Mouse (Mus musculus) yolk sac, embryonic 10.5 days (tissue): ENCODE measurements at regions not wholly inside any gene's neighbourhood (a gene's known extent, or its start where the extent isn't known, plus 50 kb on each side); places are given as distances from the start of the nearest gene placed in this dataset.

Source experiments
- DNase-seq: peaks from one replicate; pipeline ENCODE4 v3.0.0-alpha.2; 2017; ENCODE audit warnings: low spot score

DNA sequence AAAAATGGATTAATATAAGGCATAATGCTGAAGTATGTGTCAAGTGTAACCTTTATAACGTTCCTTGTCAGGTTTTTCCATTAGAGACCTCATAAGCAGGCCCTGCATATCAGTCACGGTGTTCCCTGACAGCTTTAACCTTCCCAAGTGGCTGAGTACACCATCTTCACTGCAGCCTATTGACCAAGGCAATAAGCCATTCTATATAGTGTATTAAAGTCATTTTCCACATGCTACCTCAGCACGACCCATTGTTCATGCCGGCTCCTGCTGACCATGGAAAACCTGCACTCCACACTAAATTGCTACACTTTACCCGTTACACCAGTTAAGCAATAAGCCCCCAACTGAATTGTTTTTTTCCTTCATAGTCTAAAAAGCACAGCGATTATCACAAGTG, 883.0 kb upstream of the Arrdc3 start:
- no peak for DNase-seq

DNA sequence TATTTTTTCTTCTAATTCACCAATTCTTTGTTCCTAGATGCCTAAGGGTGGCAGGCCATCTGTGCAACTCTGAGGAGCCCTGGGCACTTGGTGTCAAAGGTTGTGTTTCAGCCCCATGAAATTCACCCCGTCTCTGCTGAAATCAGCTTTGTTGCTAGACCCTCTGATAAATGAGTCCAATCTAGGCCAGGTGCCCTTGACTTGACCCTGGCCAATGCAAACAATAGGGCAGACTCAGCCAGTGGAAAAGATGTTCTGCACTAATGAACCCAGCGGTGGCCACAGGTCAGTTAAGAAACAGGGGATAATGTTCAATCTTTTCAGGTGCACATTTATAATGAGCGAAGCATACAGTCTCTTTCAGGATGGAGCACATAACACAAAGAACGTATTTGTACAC, 882.5 kb upstream of the Arrdc3 start:
- DNase-seq, result peak; percentile 16
